Mouse (Mus musculus): ENCODE measurements at regions not wholly inside any gene's neighbourhood (a gene's known extent, or its start where the extent isn't known, plus 50 kb on each side); places are given as distances from the start of the nearest gene placed in this dataset.

GRCm38 (mm10) chr12:48283818-48284217 lies 1098.6 kb upstream of the Foxg1 start:
- DNase-seq (ENCODE audit: low spot score), result no peak

DNA sequence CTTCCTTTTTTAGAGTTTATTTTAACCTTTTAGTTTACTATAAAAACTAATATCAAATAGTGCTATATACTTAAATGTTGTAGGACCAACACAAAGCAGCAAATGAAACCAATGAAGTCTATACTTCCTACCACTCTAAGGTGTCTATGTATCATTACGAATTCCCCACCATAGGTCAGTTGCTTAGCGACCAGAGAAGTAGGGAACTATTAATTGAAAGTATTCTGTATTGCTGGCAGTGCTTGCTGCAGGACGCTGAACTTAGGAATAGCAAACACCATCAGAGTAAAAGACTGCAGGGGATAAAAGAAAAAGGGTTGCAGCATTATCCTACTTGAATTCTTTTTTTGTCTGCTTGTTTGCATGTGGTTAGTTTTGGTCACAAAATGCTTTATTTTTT lies 1098.1 kb upstream of the Foxg1 start:
- no peak for DNase-seq (ENCODE audit: low spot score)

DNA sequence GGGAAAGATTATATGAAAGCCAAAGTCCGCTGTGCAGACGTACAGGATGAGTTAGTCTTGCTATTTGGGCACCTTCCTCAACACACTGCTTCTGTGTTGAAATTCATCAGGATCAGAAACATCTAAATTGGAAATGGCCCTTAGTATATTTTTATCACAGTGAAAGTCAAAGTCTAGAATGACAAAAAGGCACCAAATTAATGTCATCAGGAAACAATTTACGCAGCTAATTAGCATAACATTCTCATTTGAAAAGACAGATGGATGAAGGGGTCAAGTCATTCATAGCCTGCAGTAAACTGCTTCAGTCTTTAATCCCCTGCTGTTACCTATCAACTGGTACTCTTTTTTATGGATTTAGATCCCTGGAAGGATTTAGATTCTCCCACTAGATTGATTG lies 1092.3 kb upstream of the Foxg1 start:
- DNase-seq (ENCODE audit: low spot score), result peak; percentile 5
